Mouse (Mus musculus): Measurements from ENCODE around the gene Creg2. TPM values are rescaled to one million over a fixed set of nuclear protein-coding genes. Genes with fewer than 3 reads are reported as not detected.
"Not testable (repeated sequence)": the region's sequence is repeated elsewhere in the genome, so short reads cannot be mapped to it uniquely, and the experiment has no call there.

The Creg2 gene
- total and polyA plus RNA-seq, 2 experiments = not detected

GRCm38 (mm10) chr1:39592090-39592489, 59.2 kb downstream of the Creg2 start:
- TF ChIP-seq POLR2A (IDR thresholded peaks at IDR 0.05; ENCODE audit: extremely low read depth, insufficient read depth, low read length) (no peak), CTCF (IDR thresholded peaks at IDR 0.05; ENCODE audit: low read depth, low read length) (no peak)
- Histone ChIP-seq H3K79me2 (ENCODE audit: control insufficient read depth, insufficient read depth, low read length) (peaks cover 3% of the 10 kb centered on the region; the same call in 1 of the 2 replicates), H3K9ac (ENCODE audit: low read depth, low read length) (peak overlapping the region; percentile 64), H3K4me1 (ENCODE audit: control insufficient read depth, insufficient read depth, low read length) (peaks cover 14% of the 10 kb centered on the region), H3K36me3 (ENCODE audit: control insufficient read depth, insufficient read depth, low read length) (no peaks in the 10 kb centered on the region), H3K4me3 (ENCODE audit: insufficient read depth, low read depth, low read length) (peak overlapping the region; percentile 19), H3K27ac (replicated peaks; ENCODE audit: insufficient read depth, low read depth, low read length) (peak overlapping the region; percentile 84), H3K27me3 (ENCODE audit: control insufficient read depth, insufficient read depth, low read length) (no peaks in the 10 kb centered on the region)
- DNase-seq (ENCODE audit: extremely low read depth, low read depth, low spot score) = peak; percentile 96
- WGBS = 14% methylated on average over 4 of the region's 4 CpGs

GRCm38 (mm10) chr1:39591557-39591956, 59.7 kb downstream of the Creg2 start:
- H3K27ac ChIP-seq (replicated peaks; ENCODE audit: insufficient read depth, low read depth, low read length) = peak overlapping the region; percentile 77

GRCm38 (mm10) chr1:39590193-39590592, 61.1 kb downstream of the Creg2 start:
- DNase-seq (ENCODE audit: extremely low read depth, low read depth, low spot score) = peak; percentile 43
- no peak overlapping the region for H3K9ac ChIP-seq (ENCODE audit: low read depth, low read length)
- peaks cover 3% of the 10 kb centered on the region; the same call in 1 of the 2 replicates for H3K79me2 ChIP-seq (ENCODE audit: control insufficient read depth, insufficient read depth, low read length)
- 79% methylated on average over 5 of the region's 5 CpGs for WGBS
- no peak overlapping the region for H3K4me3 ChIP-seq (ENCODE audit: insufficient read depth, low read depth, low read length)
- peaks cover 14% of the 10 kb centered on the region for H3K4me1 ChIP-seq (ENCODE audit: control insufficient read depth, insufficient read depth, low read length)
- TF ChIP-seq POLR2A (IDR thresholded peaks at IDR 0.05; ENCODE audit: extremely low read depth, insufficient read depth, low read length) = no peak
- TF ChIP-seq CTCF (IDR thresholded peaks at IDR 0.05; ENCODE audit: low read depth, low read length) = no peak
- no peaks in the 10 kb centered on the region for H3K36me3 ChIP-seq (ENCODE audit: control insufficient read depth, insufficient read depth, low read length)
- no peaks in the 10 kb centered on the region for H3K27me3 ChIP-seq (ENCODE audit: control insufficient read depth, insufficient read depth, low read length)
- H3K27ac ChIP-seq (replicated peaks; ENCODE audit: insufficient read depth, low read depth, low read length) = no peak overlapping the region

More at GRCm38 (mm10) chr1:39591557-39591956, 59.7 kb downstream of the Creg2 start:
- not testable (repeated sequence) for H3K4me3 ChIP-seq (ENCODE audit: insufficient read depth, low read depth, low read length); H3K9ac ChIP-seq (ENCODE audit: low read depth, low read length); H3K27me3 ChIP-seq (ENCODE audit: control insufficient read depth, insufficient read depth, low read length); H3K36me3 ChIP-seq (ENCODE audit: control insufficient read depth, insufficient read depth, low read length); H3K79me2 ChIP-seq (ENCODE audit: control insufficient read depth, insufficient read depth, low read length)
- DNase-seq (ENCODE audit: extremely low read depth, low read depth, low spot score) = peak; percentile 91
- peaks cover 14% of the 10 kb centered on the region for H3K4me1 ChIP-seq (ENCODE audit: control insufficient read depth, insufficient read depth, low read length)
- 12% methylated on average over 1 of the region's 1 CpGs for WGBS

GRCm38 (mm10) chr1:39585416-39585815, 65.9 kb downstream of the Creg2 start:
- no peaks in the 10 kb centered on the region for H3K4me1 ChIP-seq (ENCODE audit: control insufficient read depth, insufficient read depth, low read length)
- no peak for DNase-seq (ENCODE audit: extremely low read depth, low read depth, low spot score)
- no peak overlapping the region for H3K9ac ChIP-seq (ENCODE audit: low read depth, low read length)
- no peaks in the 10 kb centered on the region for H3K36me3 ChIP-seq (ENCODE audit: control insufficient read depth, insufficient read depth, low read length)
- H3K79me2 ChIP-seq (ENCODE audit: control insufficient read depth, insufficient read depth, low read length) = no peaks in the 10 kb centered on the region; the same call in 1 of the 2 replicates
- H3K27ac ChIP-seq (replicated peaks; ENCODE audit: insufficient read depth, low read depth, low read length) = no peak overlapping the region
- TF ChIP-seq CTCF (IDR thresholded peaks at IDR 0.05; ENCODE audit: low read depth, low read length) (no peak), POLR2A (IDR thresholded peaks at IDR 0.05; ENCODE audit: extremely low read depth, insufficient read depth, low read length) (no peak)
- WGBS = 75% methylated on average over 9 of the region's 9 CpGs
- no peak overlapping the region for H3K4me3 ChIP-seq (ENCODE audit: insufficient read depth, low read depth, low read length)
- H3K27me3 ChIP-seq (ENCODE audit: control insufficient read depth, insufficient read depth, low read length) = no peaks in the 10 kb centered on the region

DNA sequence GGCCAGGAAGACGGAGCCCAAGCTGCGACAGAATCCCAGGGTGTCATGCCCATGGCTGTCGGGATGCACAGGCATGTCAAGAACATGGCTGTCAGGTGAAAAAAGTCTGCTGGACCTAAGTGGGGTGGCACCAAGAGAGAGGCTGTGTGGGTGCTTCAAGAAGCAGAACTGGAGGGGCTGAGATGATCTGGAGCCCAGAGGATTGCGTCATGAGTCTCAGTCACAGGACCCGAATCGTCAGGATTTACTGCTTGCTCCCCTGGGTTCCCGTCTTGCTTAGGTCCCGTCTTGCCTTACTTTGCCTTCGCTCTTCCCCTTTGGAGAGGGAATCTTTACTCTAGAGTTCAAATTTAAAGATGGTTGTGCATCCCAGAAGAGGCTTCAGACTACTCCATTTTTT, 68.1 kb downstream of the Creg2 start:
- no peak for DNase-seq (ENCODE audit: extremely low read depth, low read depth, low spot score)
- no peaks in the 10 kb centered on the region for H3K36me3 ChIP-seq (ENCODE audit: control insufficient read depth, insufficient read depth, low read length)
- peaks cover 8% of the 10 kb centered on the region for H3K4me1 ChIP-seq (ENCODE audit: control insufficient read depth, insufficient read depth, low read length)
- TF ChIP-seq CTCF (IDR thresholded peaks at IDR 0.05; ENCODE audit: low read depth, low read length) (no peak), POLR2A (IDR thresholded peaks at IDR 0.05; ENCODE audit: extremely low read depth, insufficient read depth, low read length) (no peak)
- no peak overlapping the region for H3K9ac ChIP-seq (ENCODE audit: low read depth, low read length)
- no peaks in the 10 kb centered on the region for H3K27me3 ChIP-seq (ENCODE audit: control insufficient read depth, insufficient read depth, low read length)
- 91% methylated on average over 9 of the region's 9 CpGs for WGBS
- H3K79me2 ChIP-seq (ENCODE audit: control insufficient read depth, insufficient read depth, low read length) = no peaks in the 10 kb centered on the region; the same call in 1 of the 2 replicates
- H3K4me3 ChIP-seq (ENCODE audit: insufficient read depth, low read depth, low read length) = no peak overlapping the region
- H3K27ac ChIP-seq (replicated peaks; ENCODE audit: insufficient read depth, low read depth, low read length) = no peak overlapping the region

DNA sequence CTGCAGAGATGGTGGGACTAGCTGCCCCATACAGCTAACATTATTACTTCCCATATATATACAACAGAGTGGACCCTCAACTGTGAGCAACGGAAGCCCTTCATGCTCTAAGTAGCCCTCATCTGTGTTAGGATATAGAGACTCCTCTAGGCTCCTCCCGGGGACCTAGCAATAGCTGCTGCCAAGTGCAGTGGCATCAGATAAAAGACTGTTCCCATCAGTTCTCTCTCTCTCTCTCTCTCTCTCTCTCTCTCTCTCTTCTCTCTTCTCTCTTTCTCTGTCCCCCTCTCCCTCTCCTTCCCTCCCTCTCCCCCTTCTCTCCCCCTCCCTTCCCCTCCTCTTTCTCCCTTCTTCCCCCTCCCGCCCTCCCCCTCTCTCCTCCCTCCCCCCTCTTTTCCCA, 70.1 kb downstream of the Creg2 start:
- H3K36me3 ChIP-seq (ENCODE audit: control insufficient read depth, insufficient read depth, low read length) = no peaks in the 10 kb centered on the region
- H3K4me3 ChIP-seq (ENCODE audit: insufficient read depth, low read depth, low read length) = no peak overlapping the region
- H3K27me3 ChIP-seq (ENCODE audit: control insufficient read depth, insufficient read depth, low read length) = no peaks in the 10 kb centered on the region
- H3K4me1 ChIP-seq (ENCODE audit: control insufficient read depth, insufficient read depth, low read length) = peaks cover 11% of the 10 kb centered on the region
- TF ChIP-seq POLR2A (IDR thresholded peaks at IDR 0.05; ENCODE audit: extremely low read depth, insufficient read depth, low read length) = no peak
- no peak for TF ChIP-seq CTCF (IDR thresholded peaks at IDR 0.05; ENCODE audit: low read depth, low read length)
- 86% methylated on average over 2 of the region's 3 CpGs for WGBS
- H3K9ac ChIP-seq (ENCODE audit: low read depth, low read length) = no peak overlapping the region
- H3K27ac ChIP-seq (replicated peaks; ENCODE audit: insufficient read depth, low read depth, low read length) = no peak overlapping the region
- peaks cover 8% of the 10 kb centered on the region; the same call in 1 of the 2 replicates for H3K79me2 ChIP-seq (ENCODE audit: control insufficient read depth, insufficient read depth, low read length)
- DNase-seq (ENCODE audit: extremely low read depth, low read depth, low spot score) = no peak
